Mouse (Mus musculus) MN1 (cell line): ENCODE data around the gene Yif1a.

Experiments
- DNase-seq: peaks from one replicate; pipeline ENCODE4 v3.0.0-alpha.2; 2016; ENCODE audit warnings: low spot score

Gene Yif1a

DNA sequence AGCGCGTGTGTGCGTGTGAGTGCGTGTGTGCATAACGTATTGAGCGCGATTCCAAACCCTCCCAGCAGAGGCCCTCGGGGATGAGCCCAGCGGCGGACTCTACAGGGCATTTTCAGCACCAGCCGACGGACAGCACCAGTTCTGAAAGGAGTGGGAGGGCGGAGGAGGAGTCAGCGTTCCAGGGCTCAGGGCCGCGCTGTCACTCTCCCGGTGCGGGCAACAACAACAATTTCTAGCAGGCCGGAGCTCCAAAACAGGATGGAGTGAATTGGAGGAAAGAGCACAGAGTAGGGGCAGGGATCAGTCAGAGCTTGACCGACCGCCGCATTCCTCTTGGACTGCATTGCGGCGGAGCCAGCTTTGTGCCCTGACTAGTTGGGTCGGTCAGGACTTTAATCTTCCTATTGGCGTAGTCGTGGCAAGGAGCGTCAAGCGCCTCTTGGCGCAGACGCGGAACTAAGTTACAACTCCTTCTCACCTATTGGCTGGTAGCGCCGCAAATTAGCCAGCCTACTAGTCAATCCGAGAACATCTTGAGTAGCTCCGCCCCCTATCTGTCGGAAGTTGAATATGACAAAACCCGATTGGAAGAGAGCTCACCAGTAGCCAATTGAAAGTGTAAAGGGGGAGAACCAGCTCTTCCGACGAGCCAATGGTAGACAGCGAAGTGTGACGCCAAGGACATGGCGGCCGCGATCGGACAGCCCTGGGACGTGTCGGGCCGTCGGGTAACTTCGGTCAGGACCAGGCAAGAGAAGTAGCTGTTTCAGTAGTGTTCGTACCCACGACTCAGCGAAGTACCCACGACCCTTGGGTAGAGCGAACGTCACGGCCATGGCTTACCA lies at the start of gene Yif1a:
Gene Yif1a, plus strand, starts transcription at position 655 of the 845 bp plus-strand sequence.
- DNase-seq, result peak; percentile 99

- DNase-seq, result peak; percentile 94
These were observed 49.6 kb upstream of the Yif1a start, which contains the start of the genes B4gat1 and AC124502.3 for GRCm38 (mm10) chr19:5038709-5039156. Gene B4gat1 (plus strand): TSS chr19:5038826. Gene AC124502.3 (plus strand): TSS chr19:5038891.

GRCm38 (mm10) chr19:5039301-5040114 lies 48.8 kb upstream of the Yif1a start:
- DNase-seq, result peak; percentile 31

DNA sequence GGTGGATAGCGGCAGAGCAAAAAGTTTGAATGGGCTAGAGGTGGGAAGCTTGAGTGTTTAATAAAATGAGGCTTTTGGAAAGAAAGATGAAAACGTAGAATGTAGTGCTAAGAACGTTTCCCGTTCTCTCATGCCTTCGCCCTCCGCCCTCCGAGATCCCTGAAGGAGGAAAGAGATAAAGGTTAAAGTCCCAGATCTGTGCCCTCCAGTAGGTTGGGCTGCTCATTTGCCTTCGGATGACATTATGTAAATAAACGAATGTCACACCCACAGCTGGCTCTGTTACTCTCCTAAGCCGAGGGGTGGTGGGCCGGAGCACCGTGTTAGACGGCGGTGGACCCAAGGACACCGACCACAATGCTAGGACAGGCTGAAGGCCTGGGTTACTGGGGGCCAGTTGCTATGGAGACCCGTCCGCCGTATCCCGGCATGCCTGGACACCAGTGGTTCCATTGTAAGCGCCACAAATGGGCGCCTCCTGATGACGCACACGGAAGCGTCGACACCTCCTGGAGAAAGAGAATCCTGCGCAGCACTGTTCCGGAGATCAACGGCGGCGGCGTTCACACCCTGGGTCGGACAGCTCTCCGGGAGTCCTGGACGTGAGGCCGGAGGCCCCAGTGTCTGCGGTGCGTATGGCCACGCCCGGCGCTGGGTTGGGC lies 47.3 kb upstream of the Yif1a start, which contains the start of gene Brms1:
Gene Brms1, plus strand, starts transcription at position 493 of the 662 bp plus-strand sequence.
- peak; percentile 95 for DNase-seq

DNA sequence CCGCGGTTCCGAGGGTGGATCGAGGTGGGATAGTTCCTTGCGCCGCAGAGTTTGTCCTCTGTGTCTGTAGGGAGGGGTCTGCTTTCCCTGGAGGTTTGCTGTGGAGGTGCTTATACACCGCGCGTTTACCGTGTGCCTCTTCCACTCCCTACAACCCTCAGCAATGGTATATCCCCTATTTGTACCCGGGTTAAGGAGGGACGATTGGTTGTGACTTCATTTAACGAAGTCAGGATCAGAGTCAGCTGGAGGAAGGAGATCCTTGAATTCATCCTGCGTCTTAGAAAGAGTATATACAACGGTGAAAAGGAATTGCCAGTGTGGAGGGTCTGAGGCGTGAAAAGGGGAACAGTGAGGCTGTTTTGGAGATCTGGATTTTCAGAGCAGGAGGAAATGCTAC lies 46.8 kb upstream of the Yif1a start:
- no peak for DNase-seq

DNA sequence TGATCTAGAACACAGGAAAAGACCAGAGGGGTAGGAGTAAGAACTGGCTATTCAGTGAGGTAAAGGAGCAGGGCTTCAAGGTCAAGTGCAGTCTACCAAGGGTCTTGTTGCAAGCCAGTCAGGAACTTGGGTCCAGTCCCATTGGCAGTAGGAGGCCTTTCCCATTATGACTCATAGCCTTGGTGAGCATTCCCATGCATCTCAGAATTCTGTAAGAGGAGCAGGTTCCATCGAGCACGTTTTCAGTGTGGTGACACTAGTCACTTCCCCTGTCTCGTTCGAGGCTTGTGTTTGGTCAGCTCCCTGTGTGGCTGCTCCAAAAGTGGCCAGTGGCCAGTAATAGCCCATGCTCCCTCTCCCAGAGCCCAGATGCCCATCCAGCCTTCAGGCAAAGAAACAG lies 42.8 kb upstream of the Yif1a start:
- DNase-seq, result no peak

GRCm38 (mm10) chr19:5048138-5049056 lies 39.9 kb upstream of the Yif1a start:
- no peak for DNase-seq

DNA sequence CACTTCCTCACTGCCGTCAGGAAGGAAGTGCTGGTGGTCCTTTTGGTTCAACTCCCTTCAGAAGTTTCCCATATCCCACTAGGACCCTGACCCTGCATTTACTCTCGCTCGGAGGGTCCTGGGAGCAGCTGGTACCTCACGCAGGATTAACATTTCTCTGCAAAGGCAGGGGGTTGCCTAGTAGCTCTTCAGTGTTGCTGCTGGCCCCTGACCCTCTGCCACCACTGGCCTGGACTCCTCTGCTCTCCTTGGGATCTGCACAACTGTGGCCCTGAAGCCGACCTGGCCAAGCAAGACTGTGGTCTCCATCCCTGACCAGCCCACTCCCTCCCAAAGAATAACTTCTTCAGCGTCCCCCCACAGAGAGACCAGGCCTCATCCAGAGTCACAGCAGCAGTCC lies 39.0 kb upstream of the Yif1a start:
- DNase-seq, result no peak

- peak; percentile 89 for DNase-seq
These were observed 38.1 kb upstream of the Yif1a start, which contains the start of gene Rin1 for GRCm38 (mm10) chr19:5050047-5050905. Gene Rin1 (plus strand): TSS chr19:5050481.

GRCm38 (mm10) chr19:5051031-5051430 lies 37.3 kb upstream of the Yif1a start:
- DNase-seq, result peak; percentile 61

- peak; percentile 23 for DNase-seq
These were observed 36.8 kb upstream of the Yif1a start for GRCm38 (mm10) chr19:5051515-5051914.

- DNase-seq, result no peak
These were observed 36.0 kb upstream of the Yif1a start for GRCm38 (mm10) chr19:5052166-5052822.

DNA sequence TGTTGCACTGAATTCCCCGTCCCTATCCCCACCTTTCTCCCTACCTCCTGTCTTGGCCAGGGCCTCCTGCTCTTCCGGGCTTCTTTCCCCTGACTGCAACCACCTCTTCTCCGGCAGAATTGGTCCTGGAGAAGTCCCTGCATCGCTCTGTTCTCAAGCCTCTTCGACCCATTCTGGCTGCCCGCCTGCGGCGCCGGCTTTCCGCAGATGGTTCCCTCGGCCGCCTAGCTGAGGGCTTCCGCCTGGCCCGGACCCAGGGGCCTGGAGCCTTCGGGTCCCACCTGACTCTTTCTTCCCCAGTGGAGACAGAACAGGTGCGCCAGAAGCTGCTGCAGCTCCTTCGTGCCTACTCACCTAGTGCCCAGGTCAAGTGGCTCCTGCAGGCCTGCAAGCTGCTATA lies 35.5 kb upstream of the Yif1a start:
- no peak for DNase-seq

- DNase-seq, result peak; percentile 85
These were observed 34.4 kb upstream of the Yif1a start for GRCm38 (mm10) chr19:5053909-5054308.

DNA sequence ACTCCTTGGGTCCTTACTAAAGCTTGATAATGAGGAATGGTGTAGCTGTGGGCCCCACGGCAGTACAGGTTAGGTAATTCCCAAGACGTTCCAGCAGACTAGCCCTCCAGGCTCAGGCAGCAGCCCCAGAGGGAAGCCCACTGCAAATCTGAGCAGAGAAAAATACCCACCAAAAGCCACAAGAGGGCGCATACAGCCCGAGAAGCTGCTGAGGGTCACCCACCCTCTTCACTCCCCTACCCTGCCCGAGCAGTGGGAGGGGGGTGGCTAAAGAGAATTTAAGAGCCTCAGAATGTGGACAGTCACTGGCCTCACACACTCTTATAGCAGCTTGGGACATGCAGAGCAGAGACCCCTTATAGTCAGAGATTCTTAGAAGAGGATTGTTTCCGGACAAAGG lies 32.1 kb upstream of the Yif1a start:
- DNase-seq, result peak; percentile 68

GRCm38 (mm10) chr19:5057876-5058775 lies 30.2 kb upstream of the Yif1a start:
- peak; percentile 40 for DNase-seq

GRCm38 (mm10) chr19:5058801-5059771 lies 29.3 kb upstream of the Yif1a start:
- peak; percentile 56 for DNase-seq
